Mouse (Mus musculus) gastrocnemius, postnatal 4 days (tissue): ENCODE data around the gene Gm4302. TPM values are rescaled to one million over a fixed set of nuclear protein-coding genes. Genes with fewer than 3 reads are reported as not detected.
"Not testable (repeated sequence)": the region's sequence is repeated elsewhere in the genome, so short reads cannot be mapped to it uniquely, and the experiment has no call there.

Experiments
- DNase-seq, 2 experiments: peaks; one replicate each; pipeline ENCODE4 v3.0.0; 2021 to 2022; ENCODE audit warnings: low spot score in 2 of 2, mixed read lengths in 2 of 2
- long read RNA-seq, 2 experiments: library from polyadenylated mRNA; stranded (forward); transcript quantifications; one replicate each; pipeline ENCODE4 v2.0.0; 2021
- total RNA-seq, 2 experiments: library from RNA; stranded (reverse); gene quantifications; 2 replicates each; pipeline ENCODE4 v1.2.3; 2021

The Gm4302 gene
- total RNA-seq = not detected
- long read RNA-seq, experiment 1 = 0 reads
- long read RNA-seq, experiment 2 = 0 reads

GRCm38 (mm10) chr10:100340536-100340935 is at the start of gene Gm4302:
Gene Gm4302 (plus strand): TSS chr10:100340836.
- DNase-seq = not testable (repeated sequence)

GRCm38 (mm10) chr10:100296105-100296504 is 44.5 kb upstream of the Gm4302 start:
- no peak for DNase-seq

DNA sequence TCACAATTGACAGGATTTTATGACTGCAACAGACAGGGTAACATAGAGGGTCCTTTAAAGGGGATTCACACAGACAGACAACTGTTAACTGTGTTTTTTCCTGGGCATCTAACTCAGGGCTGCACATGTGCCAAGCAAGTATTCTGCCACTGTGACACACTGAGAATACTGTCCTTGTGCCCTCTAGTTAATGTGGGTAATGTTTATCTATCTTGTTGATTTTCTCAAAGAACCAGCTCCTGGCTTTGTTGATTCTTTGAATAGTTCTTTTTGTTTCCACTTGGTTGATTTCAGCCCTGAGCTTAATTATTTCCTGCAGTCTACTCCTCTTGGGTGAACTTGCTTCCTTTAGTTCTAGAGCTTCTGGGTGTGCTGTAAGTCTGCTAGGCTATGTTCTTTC is 40.5 kb upstream of the Gm4302 start:
- not testable (repeated sequence) for DNase-seq

GRCm38 (mm10) chr10:100335376-100335775 is 5.3 kb upstream of the Gm4302 start, which contains the start of gene Gm4301:
Gene Gm4301 (plus strand): TSS chr10:100335676.
- not testable (repeated sequence) for DNase-seq

GRCm38 (mm10) chr10:100345672-100346071 is 5.0 kb downstream of the Gm4302 start, which contains the start of gene Gm4303:
Gene Gm4303 (plus strand): TSS chr10:100345972.
- DNase-seq = not testable (repeated sequence)

DNA sequence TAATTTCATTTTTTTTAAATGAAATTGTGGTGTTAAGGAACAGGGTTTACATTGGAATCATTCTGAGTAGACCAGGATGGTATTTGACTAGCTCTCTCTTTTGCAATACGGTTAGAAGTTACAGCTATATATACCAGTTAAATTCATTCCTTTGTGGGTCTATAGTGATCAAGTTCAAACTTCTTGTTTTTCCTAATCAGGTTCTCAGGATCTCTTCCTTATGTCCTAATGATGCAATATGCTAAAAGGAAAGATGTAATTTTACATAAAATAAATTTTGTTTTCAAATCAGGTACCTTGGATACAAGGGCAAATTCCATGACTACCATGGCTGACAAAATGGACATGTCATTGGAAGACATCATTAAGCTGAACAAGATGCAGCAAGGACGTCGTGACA is 10.2 kb downstream of the Gm4302 start, which contains the start of gene Gm4305:
Gm4305 (plus strand) TSS at position 301 of the 400 bp plus-strand sequence.
- not testable (repeated sequence) for DNase-seq

DNA sequence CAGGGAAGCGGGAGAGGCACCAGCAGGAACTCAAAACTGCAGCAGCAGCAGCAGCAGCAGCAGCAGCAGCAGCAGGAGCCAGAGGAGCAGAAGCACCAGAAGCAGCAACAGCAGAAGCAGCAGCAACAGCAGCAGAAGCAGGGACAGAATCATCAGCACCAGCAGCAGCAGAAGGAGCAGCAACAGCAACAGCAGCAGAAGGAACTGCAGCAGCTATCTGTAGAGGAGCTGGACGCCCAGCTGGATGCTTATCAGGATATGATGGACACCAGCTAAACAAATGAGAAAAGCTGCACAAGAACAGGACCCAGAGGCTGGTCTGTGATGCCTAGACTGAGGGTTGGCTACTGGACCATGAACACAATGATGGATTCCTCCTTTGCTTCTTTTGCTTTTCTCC is 16.2 kb downstream of the Gm4302 start:
- peak; percentile 12 to 15 for DNase-seq

DNA sequence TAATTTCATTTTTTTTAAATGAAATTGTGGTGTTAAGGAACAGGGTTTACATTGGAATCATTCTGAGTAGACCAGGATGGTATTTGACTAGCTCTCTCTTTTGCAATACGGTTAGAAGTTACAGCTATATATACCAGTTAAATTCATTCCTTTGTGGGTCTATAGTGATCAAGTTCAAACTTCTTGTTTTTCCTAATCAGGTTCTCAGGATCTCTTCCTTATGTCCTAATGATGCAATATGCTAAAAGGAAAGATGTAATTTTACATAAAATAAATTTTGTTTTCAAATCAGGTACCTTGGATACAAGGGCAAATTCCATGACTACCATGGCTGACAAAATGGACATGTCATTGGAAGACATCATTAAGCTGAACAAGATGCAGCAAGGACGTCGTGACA is 20.4 kb downstream of the Gm4302 start, which contains the start of gene Gm4307:
Gm4307 (plus strand) TSS at position 301 of the 400 bp plus-strand sequence.
- not testable (repeated sequence) for DNase-seq

- not testable (repeated sequence) for DNase-seq
Measured at GRCm38 (mm10) chr10:100382460-100382859, 41.8 kb downstream of the Gm4302 start, which contains the start of gene Gm4312. Gene Gm4312 (minus strand): TSS chr10:100382560.

Other genes starting within 250 kb of the Gm4302 start
- not detected for gene Gm4301, start 5.2 kb upstream of the Gm4302 start, total RNA-seq
- not detected for gene Gm4303, start 5.1 kb downstream of the Gm4302 start, total RNA-seq
- not detected for gene Gm4305, start 10.3 kb downstream of the Gm4302 start, total RNA-seq
- gene Gm4307, start 20.5 kb downstream of the Gm4302 start, total RNA-seq = not detected
- not detected for gene Gm4312, start 41.7 kb downstream of the Gm4302 start, total RNA-seq
- gene Tmtc3, start 146.5 kb downstream of the Gm4302 start, total RNA-seq = 10 to 100 TPM; 15.1 to 16.7 TPM
- gene Cep290, start 146.7 kb downstream of the Gm4302 start, total RNA-seq = 1 to 10 TPM; 4.6 to 5.3 TPM
- 1 to 10 TPM; 9.9 TPM for gene 4930430F08Rik, start 249.6 kb downstream of the Gm4302 start, total RNA-seq
- not detected for gene 1700017N19Rik, start 249.6 kb downstream of the Gm4302 start, total RNA-seq